Mouse (Mus musculus): ENCODE measurements at regions not wholly inside any gene's neighbourhood (a gene's known extent, or its start where the extent isn't known, plus 50 kb on each side); places are given as distances from the start of the nearest gene placed in this dataset.

- no peak overlapping the region for H3K4me2 ChIP-seq
- ATAC-seq (replicated peaks; ENCODE audit: low FRiP score): no peak
- 65% methylated on average over 2 of the region's 2 CpGs for WGBS
- H3K36me3 ChIP-seq: no peaks in the 10 kb centered on the region
- H3K9me3 ChIP-seq (replicated peaks): no peaks in the 10 kb centered on the region
- no peak overlapping the region for H3K27ac ChIP-seq
- no peaks in the 10 kb centered on the region for H3K4me1 ChIP-seq
- H3K9ac ChIP-seq: no peak overlapping the region
- no peak overlapping the region for H3K4me3 ChIP-seq (replicated peaks)
- H3K27me3 ChIP-seq: no peaks in the 10 kb centered on the region
Measured at GRCm38 (mm10) chr14:102552598-102552997, 429.8 kb downstream of the Kctd12 start.

DNA sequence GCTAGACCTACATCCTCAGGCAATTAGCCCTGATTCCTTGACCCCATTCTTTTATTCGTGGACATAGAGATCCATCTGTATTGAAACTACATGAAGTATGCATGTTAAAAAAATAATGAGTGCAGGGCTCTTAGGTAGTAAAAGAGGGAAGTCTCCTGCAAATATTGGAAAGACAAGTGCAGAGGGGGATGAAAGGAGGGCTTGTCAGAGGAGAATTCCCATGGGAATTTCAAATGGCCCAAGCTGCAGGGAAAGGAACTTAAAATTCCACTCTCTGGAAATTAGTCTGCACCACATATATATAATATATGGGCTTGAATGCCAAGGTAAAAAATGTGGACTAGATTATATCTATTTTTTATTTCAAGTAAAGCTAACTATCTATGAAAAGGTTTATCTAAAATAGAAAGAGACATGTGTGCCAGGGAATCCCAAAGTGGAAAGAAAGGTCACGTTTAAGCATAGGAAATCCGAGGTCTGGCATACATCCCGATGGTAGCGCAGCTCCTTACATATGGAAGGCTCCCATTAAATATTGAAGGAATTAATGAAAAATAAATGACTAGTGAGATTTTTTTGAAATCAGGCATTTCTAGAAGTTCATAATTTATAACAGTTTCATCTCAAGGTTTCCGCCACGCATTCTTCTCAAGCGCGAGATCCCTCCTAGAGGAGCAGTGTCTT is 457.4 kb downstream of the Kctd12 start:
- no peak for ATAC-seq (replicated peaks; ENCODE audit: low FRiP score)
- WGBS: 85% methylated on average over 9 of the region's 9 CpGs
- no peaks in the 10 kb centered on the region for H3K4me1 ChIP-seq
- H3K36me3 ChIP-seq: no peaks in the 10 kb centered on the region
- H3K27ac ChIP-seq: no peak overlapping the region
- H3K4me2 ChIP-seq: no peak overlapping the region
- H3K4me3 ChIP-seq (replicated peaks): no peak overlapping the region
- no peaks in the 10 kb centered on the region for H3K9me3 ChIP-seq (replicated peaks)
- H3K9ac ChIP-seq: no peak overlapping the region
- no peaks in the 10 kb centered on the region for H3K27me3 ChIP-seq

DNA sequence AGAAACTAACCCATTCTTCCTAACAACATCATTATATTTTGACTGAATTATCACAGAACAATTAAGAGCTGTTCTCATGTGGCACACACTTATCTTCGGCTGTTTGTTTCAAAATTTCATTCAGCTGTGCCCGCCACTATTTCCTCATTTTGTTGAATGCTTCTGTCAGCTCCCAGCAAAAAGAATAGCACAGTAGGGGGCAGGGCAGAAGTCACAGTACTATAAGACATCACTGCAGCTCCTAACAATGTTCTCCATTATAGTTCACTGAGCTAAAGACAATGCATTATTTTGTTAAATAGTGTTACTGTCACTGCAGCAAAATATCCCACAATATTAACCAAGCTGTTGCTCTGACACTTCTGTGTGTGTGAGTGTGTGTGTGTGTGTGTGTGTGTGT is 465.7 kb downstream of the Kctd12 start:
- Histone ChIP-seq H3K27ac (no peak overlapping the region), H3K4me3 (replicated peaks) (no peak overlapping the region), H3K36me3 (no peaks in the 10 kb centered on the region), H3K4me2 (no peak overlapping the region), H3K27me3 (no peaks in the 10 kb centered on the region), H3K9ac (no peak overlapping the region), H3K4me1 (no peaks in the 10 kb centered on the region), H3K9me3 (replicated peaks) (no peaks in the 10 kb centered on the region)
- WGBS: 45% methylated on average over 2 of the region's 2 CpGs
- no peak for ATAC-seq (replicated peaks; ENCODE audit: low FRiP score)

- Histone ChIP-seq H3K4me3 (replicated peaks) (no peak overlapping the region), H3K4me1 (no peaks in the 10 kb centered on the region), H3K36me3 (no peaks in the 10 kb centered on the region), H3K9ac (no peak overlapping the region), H3K27me3 (no peaks in the 10 kb centered on the region), H3K27ac (no peak overlapping the region), H3K9me3 (replicated peaks) (no peaks in the 10 kb centered on the region), H3K4me2 (no peak overlapping the region)
- WGBS: 41% methylated on average over 2 of the region's 2 CpGs
- no peak for ATAC-seq (replicated peaks; ENCODE audit: low FRiP score)
Measured at GRCm38 (mm10) chr14:102514527-102514926, 467.9 kb downstream of the Kctd12 start.

DNA sequence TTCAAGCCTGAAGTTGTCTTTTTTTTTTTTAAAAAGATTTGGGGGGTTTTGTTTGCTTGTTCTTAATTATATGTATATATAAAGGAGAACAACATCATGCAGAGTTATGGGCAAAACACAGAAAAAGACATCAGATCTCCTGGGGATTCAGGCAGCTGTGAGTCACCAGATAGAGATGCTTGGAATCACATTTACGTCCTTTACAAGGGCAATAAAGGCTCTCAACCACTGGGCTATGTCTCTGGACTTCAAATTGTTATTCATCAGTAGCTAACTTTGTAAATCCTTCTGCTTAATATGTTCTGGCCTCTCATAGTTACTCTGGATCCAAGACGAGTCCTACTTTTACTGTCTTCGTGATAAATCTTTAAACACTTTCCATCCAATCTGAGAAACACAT is 469.8 kb downstream of the Kctd12 start:
- WGBS: 53% methylated on average over 3 of the region's 3 CpGs
- ATAC-seq (replicated peaks; ENCODE audit: low FRiP score): no peak

GRCm38 (mm10) chr14:102511691-102512383 is 470.6 kb downstream of the Kctd12 start:
- Histone ChIP-seq H3K4me3 (replicated peaks) (no peak overlapping the region), H3K9me3 (replicated peaks) (no peaks in the 10 kb centered on the region), H3K27ac (no peak overlapping the region), H3K4me2 (no peak overlapping the region), H3K9ac (no peak overlapping the region), H3K4me1 (no peaks in the 10 kb centered on the region), H3K36me3 (no peaks in the 10 kb centered on the region), H3K27me3 (no peaks in the 10 kb centered on the region)
- no peak for ATAC-seq (replicated peaks; ENCODE audit: low FRiP score)
- 63% methylated on average over 7 of the region's 7 CpGs for WGBS

More for the DNA sequence above, 469.8 kb downstream of the Kctd12 start:
- H3K9me3 ChIP-seq (replicated peaks): no peaks in the 10 kb centered on the region
- no peaks in the 10 kb centered on the region for H3K27me3 ChIP-seq
- no peaks in the 10 kb centered on the region for H3K36me3 ChIP-seq
- no peak overlapping the region for H3K9ac ChIP-seq
- no peak overlapping the region for H3K27ac ChIP-seq
- no peak overlapping the region for H3K4me2 ChIP-seq
- H3K4me1 ChIP-seq: no peaks in the 10 kb centered on the region
- H3K4me3 ChIP-seq (replicated peaks): no peak overlapping the region

DNA sequence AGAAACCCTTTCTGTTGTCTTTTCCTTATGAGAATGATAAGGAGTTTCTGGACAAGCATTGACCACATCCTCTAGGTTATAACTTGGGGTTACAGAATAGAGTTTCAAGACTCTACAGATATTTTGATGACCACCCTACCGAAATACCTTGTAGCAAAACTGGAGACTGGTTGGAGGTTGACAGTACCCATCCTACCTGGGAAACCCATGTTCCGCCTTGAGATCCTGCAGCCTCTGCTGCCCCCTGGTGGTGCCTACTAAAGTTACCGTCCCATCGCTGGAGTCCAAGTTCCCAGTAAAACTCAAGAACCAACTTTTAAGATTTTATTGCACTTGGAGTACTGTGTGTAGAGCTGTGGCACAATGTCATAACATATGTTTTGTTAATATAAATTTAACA is 472.1 kb downstream of the Kctd12 start:
- Histone ChIP-seq H3K4me1 (no peaks in the 10 kb centered on the region), H3K4me2 (no peak overlapping the region), H3K4me3 (replicated peaks) (no peak overlapping the region), H3K27ac (no peak overlapping the region), H3K36me3 (no peaks in the 10 kb centered on the region), H3K27me3 (no peaks in the 10 kb centered on the region), H3K9me3 (replicated peaks) (no peaks in the 10 kb centered on the region), H3K9ac (no peak overlapping the region)
- 29% methylated on average over 4 of the region's 4 CpGs for WGBS
- no peak for ATAC-seq (replicated peaks; ENCODE audit: low FRiP score)

DNA sequence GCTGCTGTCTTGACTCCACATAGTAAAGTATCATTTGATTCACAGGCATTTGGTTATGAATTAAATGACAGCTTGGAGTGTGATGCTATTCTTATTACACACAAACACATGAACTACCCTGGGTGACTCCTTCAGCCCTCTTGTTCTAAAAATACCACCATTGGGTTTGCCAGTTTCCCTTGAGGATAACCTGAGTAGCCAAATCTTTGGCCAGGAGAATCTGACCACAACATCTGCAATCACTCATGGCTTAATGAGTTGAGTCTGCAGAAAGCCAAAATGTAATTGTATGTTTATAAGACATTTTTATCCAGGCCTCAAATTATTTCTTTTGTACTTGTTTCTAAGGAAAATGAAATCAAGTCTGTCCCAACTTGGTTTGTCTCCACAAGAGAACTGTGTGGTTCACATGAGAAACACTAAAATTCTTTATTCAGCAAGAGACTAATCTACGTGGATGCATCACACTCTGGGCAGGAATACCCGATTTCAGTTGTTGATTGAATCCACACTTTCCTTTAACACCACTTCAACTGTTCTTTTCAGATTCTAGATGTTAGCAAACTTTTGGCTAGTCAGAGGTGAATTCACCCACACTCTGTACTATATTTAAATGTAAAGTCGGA is 476.6 kb downstream of the Kctd12 start:
- no peak for ATAC-seq (replicated peaks; ENCODE audit: low FRiP score)
- H3K4me3 ChIP-seq (replicated peaks): no peak overlapping the region
- H3K27me3 ChIP-seq: no peaks in the 10 kb centered on the region
- WGBS: 78% methylated on average over 3 of the region's 3 CpGs
- H3K4me1 ChIP-seq: no peaks in the 10 kb centered on the region
- H3K9me3 ChIP-seq (replicated peaks): no peaks in the 10 kb centered on the region
- no peak overlapping the region for H3K4me2 ChIP-seq
- H3K36me3 ChIP-seq: no peaks in the 10 kb centered on the region
- no peak overlapping the region for H3K9ac ChIP-seq
- no peak overlapping the region for H3K27ac ChIP-seq

DNA sequence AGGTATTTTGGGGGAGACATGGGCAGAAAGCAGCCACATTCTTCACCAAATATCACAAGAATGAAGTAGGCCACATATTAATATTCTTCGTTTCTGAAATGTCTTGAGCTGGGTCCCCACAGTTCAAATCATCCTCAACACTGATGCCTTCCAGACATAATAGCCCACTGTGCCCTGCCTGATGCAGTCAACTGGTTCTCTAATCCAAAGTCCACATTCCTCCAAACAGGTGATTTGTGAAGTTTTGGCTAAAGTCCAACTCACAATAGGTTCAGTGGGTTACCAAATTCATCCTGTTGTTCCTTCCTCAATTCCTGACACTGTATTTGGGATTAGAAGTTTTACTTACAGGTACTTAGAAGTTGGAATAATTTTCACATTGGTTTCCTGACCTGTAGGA is 485.3 kb downstream of the Kctd12 start:
- no peaks in the 10 kb centered on the region for H3K4me1 ChIP-seq
- 86% methylated on average over 1 of the region's 1 CpGs for WGBS
- H3K27me3 ChIP-seq: no peaks in the 10 kb centered on the region
- H3K4me2 ChIP-seq: no peak overlapping the region
- H3K36me3 ChIP-seq: no peaks in the 10 kb centered on the region
- H3K4me3 ChIP-seq (replicated peaks): no peak overlapping the region
- peak; percentile 73; the same call in 1 of the 2 replicates for ATAC-seq (replicated peaks; ENCODE audit: low FRiP score)
- no peak overlapping the region for H3K27ac ChIP-seq
- no peak overlapping the region for H3K9ac ChIP-seq
- H3K9me3 ChIP-seq (replicated peaks): no peaks in the 10 kb centered on the region

GRCm38 (mm10) chr14:102492376-102492775 is 490.1 kb downstream of the Kctd12 start:
- WGBS: 60% methylated on average over 2 of the region's 2 CpGs

GRCm38 (mm10) chr14:102491205-102491604 is 491.2 kb downstream of the Kctd12 start:
- Histone ChIP-seq H3K4me2 (no peak overlapping the region), H3K9me3 (replicated peaks) (no peaks in the 10 kb centered on the region), H3K27me3 (no peaks in the 10 kb centered on the region), H3K4me3 (replicated peaks) (no peak overlapping the region), H3K27ac (no peak overlapping the region), H3K9ac (no peak overlapping the region), H3K4me1 (no peaks in the 10 kb centered on the region), H3K36me3 (no peaks in the 10 kb centered on the region)
- ATAC-seq (replicated peaks; ENCODE audit: low FRiP score): no peak
- 82% methylated on average over 1 of the region's 1 CpGs for WGBS

More at GRCm38 (mm10) chr14:102492376-102492775, 490.1 kb downstream of the Kctd12 start:
- no peaks in the 10 kb centered on the region for H3K36me3 ChIP-seq
- ATAC-seq (replicated peaks; ENCODE audit: low FRiP score): no peak
- no peak overlapping the region for H3K9ac ChIP-seq
- no peak overlapping the region for H3K27ac ChIP-seq
- H3K4me2 ChIP-seq: no peak overlapping the region
- H3K4me3 ChIP-seq (replicated peaks): no peak overlapping the region
- H3K27me3 ChIP-seq: no peaks in the 10 kb centered on the region
- H3K4me1 ChIP-seq: no peaks in the 10 kb centered on the region
- no peaks in the 10 kb centered on the region for H3K9me3 ChIP-seq (replicated peaks)

DNA sequence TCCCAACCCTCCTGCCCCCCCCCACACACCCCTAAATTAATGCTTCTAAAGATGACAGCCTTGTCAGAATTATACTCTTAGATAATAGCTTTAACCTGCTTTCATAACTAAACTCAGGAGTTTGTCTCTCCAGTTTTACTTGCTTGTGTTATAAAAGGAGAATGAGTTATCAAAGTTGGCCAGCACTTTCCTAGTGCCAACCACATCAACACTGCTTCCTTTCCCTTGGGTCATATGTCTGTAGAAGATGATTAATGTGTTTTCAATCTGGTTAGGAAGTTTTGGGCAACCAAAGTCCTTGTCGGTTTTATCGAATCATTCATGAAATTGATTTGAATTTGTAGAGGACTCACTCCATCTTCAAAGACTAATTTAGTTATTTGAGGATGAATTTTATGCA is 505.3 kb downstream of the Kctd12 start:
- no peak for ATAC-seq (replicated peaks; ENCODE audit: low FRiP score)
- Histone ChIP-seq H3K36me3 (no peaks in the 10 kb centered on the region), H3K27ac (no peak overlapping the region), H3K4me1 (no peaks in the 10 kb centered on the region), H3K9me3 (replicated peaks) (no peaks in the 10 kb centered on the region), H3K4me2 (no peak overlapping the region), H3K4me3 (replicated peaks) (no peak overlapping the region), H3K27me3 (no peaks in the 10 kb centered on the region), H3K9ac (no peak overlapping the region)
- 96% methylated on average over 2 of the region's 2 CpGs for WGBS
